ENCODE assay signal across 12 mouse cellular contexts in genomic region chr9:68963898-68964297, GRCm38 (mm10).
"Had no signal": no experiment of that assay in that cellular context is flagged by ENCODE, and none has a peak within 500 bp of the region (broad histone marks: within the 10 kb centered on the region; RNA-seq: fewer than 3 reads in every experiment).

No protein-coding gene starts in this region.

- DNase-seq: kidney, adult 2 months; kidney, postnatal 25 days; liver; liver, embryonic 13.5 days; liver, postnatal 0 days; right cerebral cortex, adult 18-20 months; right cerebral cortex, postnatal 25 days had no signal

- H3K27me3 ChIP-seq: kidney, embryonic 15.5 days; liver, embryonic 13.5 days; midbrain, embryonic 12.5 days; neural tube, embryonic 15.5 days had no signal

- H3K4me3 ChIP-seq: kidney, embryonic 15.5 days; limb, embryonic 12.5 days; liver, embryonic 13.5 days; midbrain, embryonic 12.5 days; myocyte; neural tube, embryonic 15.5 days had no signal

- H3K27ac ChIP-seq: kidney, embryonic 15.5 days; limb, embryonic 12.5 days; liver, embryonic 13.5 days; midbrain, embryonic 12.5 days; neural tube, embryonic 15.5 days had no signal
